Mouse (Mus musculus): Measurements from ENCODE around the gene Ttll12.

Ttll12 gene

DNA sequence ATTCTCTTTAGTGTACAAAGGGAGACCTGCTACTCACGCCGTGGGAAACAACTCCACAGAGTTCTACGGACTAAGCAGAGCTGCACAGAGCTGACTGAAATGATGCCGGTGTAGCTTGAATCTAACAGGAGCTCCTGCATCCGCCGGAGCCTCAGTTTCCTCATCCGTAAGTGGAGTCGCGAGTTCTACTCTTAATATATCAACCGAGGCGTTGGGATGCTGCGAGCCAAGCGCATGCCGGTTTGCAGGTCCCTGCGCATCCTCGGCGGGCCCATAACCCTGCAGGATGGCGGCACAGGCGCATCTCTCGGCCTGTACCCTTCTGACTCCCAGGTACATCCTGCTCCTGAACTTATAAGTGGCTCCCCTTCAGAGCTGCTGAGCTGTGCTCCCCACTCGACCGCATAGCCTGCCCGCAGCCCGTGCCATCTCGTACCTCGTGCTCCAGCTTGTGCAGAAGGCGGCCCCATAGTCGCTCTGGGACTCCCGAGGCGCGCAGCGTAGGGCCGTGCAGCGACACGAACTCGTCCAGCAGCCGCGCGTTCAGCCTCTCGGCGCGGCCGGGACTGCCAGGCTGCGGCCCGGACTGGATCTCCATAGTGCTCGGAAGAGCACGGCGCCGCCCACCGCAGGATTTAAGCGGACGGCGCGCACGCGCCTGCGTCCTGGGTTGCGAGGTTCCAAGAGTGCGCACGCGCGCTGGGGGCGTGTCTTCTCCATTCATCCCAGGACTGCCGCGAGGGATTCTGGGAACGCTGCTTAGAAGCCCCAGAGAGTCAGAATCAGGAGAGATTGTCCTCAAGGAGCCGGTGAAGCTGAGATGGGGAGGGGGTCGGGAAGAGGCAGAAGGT is at the start of gene Ttll12:
Gene Ttll12, minus strand, starts transcription at position 645 of the 851 bp plus-strand sequence.
- peak; percentile 97 to 99 for DNase-seq

DNA sequence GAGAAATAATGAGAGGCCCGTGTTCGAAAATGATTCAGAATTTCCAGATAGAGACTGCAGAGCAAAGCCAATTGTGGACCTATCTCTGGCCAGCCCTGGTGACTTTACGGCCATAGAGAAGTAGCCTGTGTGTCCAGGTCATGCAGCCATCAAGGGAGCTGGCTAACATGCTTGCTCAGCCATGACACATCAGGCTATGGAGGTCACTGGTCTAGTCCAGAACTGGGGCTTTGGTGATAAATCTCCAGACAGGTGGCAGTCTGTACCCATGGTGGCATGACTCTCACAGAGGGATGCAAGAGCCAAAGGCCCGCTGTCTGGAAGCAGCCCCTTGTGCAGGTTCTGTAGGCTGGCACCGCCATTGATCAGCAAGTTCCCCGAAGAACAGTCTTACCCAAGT is 47.6 kb upstream of the Ttll12 start:
- no peak for DNase-seq

DNA sequence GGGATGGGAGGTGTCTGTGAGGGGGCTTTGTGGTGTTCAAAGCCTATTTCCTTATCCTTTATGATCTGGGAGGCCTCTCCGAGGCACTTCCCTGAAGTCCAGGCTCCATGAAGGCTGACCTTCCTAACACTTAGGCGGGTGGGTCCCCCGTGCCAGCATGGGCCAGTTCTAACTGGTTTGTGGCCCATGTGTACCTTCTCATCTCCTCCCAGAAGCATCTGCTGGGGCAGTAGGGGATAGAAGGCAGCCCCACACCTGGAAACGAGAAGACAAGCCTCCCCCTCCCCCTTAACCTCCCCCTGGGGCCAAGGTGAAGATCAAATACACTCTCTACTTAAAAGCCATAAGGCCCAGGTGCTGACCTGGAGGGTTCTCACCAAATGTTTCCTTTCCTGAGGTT is 45.3 kb upstream of the Ttll12 start:
- no peak for DNase-seq

DNA sequence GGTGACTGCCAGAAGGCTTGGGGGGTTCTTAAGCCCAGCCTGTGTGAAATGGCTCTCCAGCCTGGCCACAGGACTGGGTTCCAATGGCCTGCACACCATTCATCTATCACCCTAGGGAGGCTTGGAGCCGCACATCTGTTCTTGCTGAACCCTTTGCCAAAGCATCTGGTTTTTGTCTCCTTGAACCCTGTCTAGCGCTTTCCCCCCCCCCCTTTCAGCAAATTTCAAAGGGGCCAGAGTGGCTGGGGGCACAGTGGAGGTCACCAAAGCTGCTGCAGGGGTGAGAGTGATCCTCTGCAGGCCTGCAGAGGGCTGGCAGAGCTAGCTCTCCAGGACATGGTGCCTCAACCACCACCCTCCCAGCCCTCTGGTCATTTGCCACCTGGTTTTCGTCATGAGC is 44.2 kb upstream of the Ttll12 start:
- DNase-seq = no peak

DNA sequence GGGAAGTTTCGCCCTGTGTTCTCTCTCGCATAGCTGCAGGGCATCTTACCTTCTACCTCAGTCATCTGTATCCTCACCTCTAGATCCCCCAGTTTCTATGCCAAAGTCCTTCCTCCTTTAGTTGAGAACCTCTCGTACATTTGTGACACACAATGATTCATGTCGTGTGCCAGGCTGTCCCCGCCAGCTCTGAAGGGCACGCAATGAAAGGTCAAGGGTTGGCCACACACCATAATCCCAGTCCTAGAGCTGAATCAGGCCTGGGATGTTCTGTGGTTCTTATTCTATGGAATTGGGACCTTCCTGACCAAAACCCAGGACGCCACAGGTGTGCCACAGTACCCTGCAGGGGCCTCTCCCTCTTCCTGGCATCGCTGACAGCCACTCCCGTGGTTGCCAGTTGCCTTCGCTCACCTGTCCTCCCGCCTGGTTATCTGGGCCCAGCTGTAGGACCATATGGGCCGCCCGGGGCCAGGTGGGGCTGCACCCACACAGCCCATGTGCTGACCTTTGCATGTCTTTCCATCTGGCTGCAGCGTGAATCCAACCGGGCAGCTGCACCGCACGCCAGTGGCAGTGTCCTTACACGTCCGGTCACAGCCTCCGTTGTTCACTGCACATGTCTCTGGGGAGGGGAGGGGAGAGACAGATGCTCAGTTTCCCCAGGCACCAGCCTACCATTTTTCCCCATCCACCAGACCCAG is 43.4 kb upstream of the Ttll12 start:
- peak in 1 of 2 experiments; percentile 38 for DNase-seq

DNA sequence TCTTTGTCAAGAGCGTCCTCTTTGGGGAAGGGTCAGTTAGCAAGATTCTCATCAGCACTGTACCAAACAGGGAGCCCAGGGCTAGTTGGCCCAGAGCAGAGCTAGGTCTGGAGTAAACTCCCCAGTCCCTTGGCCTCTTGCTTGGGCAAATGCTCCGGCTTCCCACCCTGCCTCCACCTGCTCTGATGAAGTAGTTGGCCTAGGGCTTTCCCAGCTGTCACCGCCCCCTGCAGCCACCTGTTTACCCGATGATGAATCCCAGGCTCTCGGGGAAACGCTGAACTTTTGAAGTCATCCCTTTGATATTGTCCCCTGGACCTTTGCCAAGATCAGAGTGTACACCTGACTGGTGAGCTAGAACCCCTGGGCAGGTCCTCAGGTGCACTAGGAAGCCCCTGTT is 41.8 kb upstream of the Ttll12 start:
- DNase-seq = peak; percentile 61 to 68

DNA sequence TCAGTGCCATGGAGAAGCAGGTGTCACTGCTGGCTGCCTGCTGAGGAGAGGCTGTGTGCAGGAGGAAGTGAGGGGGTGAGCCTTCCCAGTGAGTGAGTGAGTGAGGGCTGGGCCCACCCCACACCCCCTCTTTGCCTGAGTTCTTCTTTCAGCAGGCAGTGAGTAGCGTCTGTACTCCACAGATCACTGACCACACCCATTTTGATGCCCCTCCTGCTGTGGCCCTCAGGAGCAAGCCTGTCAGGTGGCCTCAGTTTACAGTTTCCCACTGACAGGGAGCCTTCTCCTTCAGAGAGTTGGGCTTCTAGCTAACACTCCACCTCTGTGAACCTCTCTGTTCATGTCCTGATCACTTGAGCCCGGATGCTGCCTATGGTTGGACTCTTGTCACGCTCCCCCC is 40.3 kb upstream of the Ttll12 start:
- no peak for DNase-seq

DNA sequence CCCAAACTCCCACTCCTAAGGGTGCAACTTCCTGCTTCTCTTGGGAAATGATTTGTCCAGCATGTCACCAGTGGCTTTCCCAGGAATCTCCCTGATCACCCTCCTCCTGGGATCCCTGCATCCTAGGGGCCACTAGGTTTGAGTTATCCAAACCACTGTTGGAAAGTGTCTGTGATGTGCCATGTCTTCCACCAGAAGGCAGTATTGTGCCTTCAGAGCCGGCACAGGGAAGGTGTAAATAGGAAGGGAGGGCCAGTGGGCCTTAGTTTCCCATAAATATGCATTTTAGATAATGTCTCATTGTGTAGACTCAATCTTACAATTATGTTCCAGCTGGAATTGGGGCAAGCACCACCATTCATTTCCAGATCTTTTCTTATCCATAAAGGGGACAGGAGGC is 39.1 kb upstream of the Ttll12 start:
- peak; percentile 40 to 56 for DNase-seq

DNA sequence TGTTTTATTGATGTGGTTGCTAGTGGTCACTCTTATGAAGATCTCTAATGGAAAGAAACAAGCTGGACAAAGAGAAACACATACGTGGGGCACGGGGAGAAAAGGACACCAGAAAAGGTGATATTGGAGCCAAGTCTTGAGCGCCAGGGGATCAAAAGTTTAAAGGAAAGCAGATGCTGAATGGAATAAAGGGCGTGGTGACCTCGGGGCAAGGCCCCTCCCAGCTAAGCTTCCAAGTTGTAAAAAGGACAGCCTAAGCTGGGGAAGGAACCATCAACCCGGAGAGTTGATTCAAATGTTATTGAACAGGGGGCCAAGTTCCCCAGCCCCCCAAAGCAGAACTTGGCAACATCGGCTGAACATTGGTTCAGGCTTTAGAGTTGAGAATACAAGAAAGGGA is 36.1 kb upstream of the Ttll12 start:
- no peak for DNase-seq

DNA sequence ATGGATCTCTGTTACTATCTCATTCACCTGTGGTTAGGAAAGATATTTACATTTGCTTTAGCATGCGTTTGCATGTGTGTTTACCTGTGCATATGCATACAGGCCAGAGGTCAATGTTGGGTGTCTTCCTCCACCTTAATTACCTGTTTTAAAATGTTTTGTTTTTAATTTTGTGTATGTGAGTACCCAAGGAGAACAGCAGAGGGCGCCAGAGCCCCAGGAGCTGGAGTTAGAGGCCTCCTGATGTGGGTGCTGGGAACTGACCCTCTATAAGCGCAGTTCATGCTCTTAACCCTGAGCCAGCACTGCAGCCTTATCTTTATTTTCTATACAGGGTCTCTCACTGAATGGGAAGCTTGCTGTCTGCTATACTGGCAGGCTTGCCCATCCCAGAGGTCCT is 34.8 kb upstream of the Ttll12 start:
- DNase-seq = no peak

DNA sequence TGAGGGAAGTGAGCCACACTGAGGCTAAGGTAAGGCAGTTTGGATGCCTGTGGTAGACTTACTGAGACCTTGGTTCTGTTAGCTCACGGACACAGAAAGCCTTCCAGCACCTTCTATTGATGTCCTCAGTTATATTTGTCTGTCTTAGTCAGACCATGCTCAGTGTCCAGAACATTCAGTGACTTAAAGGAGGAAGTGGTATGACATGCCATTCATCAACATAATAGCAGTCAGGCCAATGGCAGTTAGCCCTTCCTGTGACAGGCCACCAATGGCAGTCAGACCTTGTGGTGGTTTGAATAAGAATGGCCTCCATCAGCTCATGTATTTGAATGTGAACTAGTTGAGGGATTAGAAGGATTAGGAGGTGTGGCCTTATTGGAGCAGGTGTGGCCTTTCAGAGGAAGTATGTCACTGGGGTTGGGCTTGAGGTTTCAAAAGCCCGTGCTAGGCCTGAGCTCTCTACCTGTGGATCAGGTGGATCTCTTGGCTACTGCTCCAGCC is 31.2 kb upstream of the Ttll12 start:
- DNase-seq = no peak

DNA sequence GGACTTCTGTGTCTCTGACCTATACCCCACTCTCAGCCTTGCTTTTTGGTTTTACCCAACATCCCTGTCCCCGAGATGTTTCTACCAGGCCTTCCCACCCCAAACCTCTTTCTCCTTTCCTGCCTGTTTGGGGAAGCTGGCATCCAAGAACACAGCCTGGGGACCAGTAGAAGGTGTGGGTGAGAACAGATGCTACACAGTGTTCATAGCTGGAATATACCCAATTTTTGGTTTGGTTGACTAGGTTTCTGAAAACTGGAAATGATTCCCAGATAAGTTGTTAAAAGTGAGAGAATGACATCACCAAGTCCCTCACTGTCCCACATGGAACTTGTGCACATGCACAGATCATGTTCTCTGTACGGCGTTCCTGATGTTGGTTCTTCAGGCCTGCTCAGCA is 20.3 kb upstream of the Ttll12 start:
- DNase-seq = no peak

DNA sequence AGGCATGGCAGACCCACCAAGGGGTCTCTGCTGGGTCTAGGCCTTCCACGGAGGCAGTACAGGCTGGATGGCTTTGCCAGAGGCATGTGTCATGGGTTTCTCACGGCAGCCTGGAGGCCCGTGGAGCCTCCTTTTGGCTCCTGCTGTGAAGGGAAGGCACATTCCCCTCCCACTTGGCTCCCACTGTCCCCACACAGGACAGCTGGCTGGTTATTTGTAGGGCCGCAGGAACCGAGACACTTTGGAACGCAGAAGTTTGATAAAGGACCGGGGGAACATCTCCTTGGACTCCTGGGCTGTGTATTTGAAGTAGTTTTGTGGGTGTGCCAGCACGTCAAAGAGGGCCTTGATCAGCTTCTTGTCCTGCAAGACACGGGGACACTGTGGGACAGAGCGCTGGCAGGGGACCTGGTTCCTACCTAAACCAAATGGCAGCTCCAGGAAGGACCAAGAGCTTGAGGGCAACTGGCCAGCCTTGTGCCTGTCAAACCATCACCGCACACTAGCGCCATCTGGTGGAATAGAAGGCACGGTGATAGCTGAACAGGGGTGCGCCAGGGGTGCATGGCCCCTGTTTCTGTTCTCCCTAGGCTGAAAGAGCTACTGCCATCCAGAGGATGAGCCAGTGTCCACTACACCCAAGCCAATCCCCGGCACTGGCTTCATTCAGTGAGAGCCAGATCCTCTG is 12.3 kb upstream of the Ttll12 start:
- peak; percentile 89 to 92 for DNase-seq

DNA sequence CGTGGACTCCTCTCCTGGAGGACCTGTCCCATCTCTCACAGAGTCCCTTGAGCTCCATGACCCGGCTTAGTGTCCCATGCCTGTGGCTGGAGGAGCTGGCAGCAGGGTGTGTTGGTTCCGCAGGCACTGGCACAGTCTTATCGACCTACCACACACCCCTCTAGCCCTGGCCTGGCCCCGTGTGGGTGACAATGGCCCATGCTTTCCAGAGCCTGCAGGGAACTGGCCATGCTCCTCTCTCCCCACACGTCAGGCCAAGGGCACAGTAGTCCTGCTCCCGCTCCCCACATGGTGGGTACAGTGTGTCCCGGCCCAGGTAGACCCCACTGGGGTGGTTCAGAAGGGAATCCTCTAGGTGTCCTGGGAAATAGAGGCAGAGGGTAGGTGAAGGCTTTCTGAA is 11.7 kb upstream of the Ttll12 start:
- no peak for DNase-seq

DNA sequence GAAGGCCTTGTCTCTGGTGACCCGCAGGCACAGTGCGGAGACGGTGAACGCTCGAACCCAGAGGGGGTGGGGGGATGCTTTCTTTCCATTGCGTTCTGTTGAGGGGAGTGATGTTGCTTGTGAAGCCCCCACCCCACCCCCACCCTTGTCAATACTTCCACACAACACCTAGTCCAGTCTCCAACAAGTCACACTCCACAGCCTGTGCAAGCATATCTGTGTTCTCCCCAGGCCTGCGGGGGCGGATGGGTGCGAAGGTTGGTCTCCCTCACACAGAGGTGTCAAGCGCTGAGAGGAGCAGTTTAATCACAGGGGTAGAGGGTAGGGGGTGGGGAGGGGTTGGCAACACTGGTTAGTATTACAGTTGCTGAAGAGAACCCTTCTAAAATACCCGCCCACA is 11.3 kb upstream of the Ttll12 start:
- DNase-seq = no peak

DNA sequence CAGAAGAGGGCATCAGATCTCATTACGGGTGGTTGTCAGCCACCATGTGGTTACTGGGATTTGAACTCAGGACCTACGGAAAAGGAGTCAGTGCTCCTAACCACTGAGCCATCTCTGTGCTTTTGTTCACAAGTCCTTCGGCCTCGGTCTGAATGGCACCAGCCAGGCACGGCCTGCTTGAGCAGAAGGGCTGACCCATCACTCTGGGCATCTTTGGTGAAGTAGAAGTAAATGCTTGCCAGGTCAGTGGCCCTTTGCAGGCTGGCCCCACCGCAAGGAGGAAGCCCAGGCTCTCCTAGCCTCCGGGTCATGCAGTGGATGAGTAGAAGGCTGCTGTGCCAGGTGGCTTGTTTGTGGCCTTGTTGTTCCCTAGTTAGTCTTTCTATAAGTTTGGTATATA is 8.5 kb upstream of the Ttll12 start:
- no peak for DNase-seq

DNA sequence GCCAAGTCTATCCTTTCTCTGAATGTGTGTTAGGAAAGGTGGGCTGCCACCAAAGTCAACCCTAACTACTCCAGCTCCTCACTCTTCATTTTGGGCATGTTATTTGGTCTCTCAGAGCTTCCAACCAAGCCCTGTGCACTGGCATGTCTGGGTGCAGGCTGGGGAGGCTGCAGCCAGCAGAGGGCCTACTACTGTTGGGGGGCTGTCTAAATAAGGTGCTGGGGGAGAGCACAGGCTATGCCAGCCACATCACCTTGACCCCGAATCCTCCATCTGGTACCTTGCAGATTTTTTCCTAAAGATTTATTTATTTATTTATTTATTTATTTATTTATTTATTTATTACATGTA is 8.1 kb upstream of the Ttll12 start:
- no peak for DNase-seq

DNA sequence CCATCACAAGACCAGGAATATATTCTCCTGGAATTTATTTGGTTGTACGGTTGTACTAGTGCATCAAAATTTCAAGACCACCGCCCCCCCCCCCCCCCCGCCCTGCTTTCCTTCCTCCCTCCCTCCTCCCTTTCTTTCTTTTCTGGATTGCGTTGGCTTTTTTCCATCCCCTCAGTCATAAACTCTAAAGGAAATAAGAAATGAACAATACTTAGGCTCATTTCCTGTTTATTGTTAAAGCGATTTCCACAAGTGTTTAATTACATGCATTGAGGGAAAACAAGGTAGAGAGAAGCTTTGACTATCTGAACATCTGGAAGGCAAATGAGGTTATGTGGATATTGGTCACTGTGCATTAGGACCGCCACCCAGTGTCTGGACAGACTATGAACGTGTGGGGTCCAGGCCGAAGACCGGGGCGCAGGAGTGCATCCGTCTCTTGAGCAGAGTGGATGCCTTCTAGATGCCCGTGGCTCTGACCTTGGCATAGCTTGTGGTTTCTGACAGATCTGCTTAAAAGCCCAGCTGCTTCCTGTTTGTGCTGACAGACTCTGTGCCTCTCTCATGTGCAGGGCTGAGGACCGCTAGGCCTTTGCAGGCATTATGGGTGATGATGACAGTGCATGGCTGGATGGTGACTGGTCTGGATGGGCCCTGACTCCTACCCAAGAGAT is 7.6 kb upstream of the Ttll12 start:
- no peak for DNase-seq

DNA sequence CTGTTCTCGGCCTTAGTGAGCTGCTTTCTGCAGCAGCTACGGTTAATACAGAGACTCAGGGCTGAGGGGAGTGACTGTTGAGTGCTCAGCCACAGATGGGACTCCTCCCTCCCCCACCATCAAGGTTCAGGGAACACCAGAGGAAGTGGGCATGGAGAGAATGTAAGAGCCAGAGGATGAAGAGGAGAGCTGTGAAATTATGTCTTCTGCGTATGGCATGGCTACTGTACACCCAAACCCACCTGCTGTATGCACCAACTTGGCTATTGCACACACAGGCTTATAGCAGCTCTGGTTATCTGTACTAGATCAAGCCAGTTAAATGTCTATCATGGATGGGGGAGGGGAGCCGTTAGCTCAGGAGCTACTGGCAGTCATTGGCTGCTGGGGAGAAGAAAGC is 6.2 kb upstream of the Ttll12 start:
- no peak for DNase-seq

DNA sequence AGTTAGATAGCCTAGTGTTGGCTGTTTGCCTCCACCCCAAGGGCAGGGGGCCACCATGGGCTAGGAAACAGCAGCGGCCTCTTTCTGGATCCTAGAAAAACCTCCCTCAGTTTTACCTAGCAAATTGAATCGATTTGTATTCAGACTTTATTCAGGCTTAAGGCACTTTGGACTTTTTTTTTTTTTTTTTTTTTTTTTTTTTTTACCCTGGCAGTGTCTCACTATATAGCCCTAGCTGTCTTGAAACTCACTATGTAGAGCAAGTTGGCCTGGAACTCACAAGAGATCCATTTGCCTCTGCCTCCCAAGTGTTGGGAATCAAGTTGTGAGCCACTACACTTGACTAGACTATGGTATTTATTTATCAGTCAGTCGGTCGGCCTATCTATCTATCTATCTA is 1.9 kb upstream of the Ttll12 start:
- no peak for DNase-seq

DNA sequence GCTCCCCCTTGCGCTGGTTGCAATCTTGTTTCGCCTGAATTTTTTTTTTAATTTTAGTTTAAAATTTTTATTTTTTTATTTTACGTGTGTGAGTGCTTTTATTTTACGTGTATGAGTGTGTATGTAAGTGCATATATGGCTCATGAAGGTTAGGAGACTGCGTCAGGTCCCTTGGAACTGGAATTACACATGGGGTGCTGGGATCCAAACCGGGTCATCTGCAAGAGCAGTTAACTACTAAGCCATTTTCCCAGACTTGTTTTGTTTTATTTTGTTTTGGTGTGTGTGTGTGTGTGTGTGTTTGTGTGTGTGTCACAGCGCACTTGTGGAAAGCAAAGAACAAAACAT is 381 bp upstream of the Ttll12 start:
- no peak for DNase-seq

DNA sequence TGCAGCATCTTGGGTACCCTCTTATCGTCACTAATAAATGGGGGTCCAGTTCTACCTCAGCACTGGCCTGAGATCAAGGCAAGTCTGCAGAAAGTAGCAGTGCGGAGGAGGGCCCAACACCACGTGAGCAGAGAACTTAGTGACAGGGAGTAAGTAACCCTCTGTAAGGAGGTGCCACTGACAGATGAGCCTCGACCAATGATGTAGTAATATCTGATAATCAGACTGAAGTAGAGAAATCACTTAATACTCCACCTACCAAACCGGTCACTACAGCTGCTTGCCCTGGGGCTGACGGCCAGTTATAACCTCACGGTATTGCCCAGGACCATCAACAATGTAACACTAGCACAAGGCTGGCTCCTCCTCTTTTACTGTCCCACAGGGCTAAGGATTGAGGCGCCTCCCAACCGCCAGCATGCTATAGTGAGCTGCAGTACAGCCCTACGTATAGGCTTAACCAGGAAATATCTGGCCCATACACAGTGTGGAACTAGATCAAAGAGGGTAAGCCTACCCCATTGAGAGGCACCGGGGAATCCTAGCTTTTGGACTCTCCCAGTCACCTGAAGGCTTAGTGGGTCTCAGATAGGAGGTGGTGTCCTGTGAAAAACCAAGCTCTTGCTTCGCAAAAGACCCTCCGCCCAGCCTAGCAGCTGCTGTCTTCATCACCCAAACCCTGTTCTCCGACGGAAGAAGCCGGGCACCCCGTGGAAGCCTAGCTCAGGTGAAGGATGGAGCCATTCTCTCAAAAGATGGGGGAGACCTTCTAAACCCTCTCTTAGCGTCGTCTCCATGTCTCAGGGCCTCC is 1.1 kb downstream of the Ttll12 start:
- peak in 1 of 2 experiments; percentile 24 for DNase-seq

All from cerebellum, postnatal 10 days (tissue).